Mouse (Mus musculus): Measurements from ENCODE around the gene Sh3gl2. TPM values are rescaled to one million over a fixed set of nuclear protein-coding genes. Genes with fewer than 3 reads are reported as not detected.

The Sh3gl2 gene
- total and polyA plus RNA-seq, 3 experiments = 0.05 TPM; not detected in 2

DNA sequence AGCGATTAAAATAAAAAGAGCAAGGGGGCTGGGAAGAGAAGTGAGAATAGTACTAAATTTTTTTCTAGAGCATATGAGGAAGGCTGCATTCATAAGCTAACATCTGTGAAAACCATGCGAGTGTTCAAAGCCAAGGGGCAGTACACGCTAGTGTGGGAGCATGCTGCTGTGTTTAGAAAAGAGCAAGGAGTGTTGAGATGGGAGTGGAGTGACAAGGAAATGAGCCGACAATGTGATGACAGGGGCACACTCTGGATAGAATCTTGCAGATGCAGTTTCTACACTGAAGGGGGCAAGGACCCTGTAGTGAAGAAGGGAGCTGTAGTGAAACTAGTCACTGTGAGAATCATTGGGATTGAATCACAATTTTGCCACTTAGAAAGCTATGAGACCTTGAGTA is 481.2 kb downstream of the Sh3gl2 start:
- H3K36me3 ChIP-seq (replicated peaks) = no peaks in the 10 kb centered on the region
- TF ChIP-seq TAL1 (conservative IDR thresholded peaks at IDR 0.05; ENCODE audit: low read depth, low read length) (no peak), POLR2AphosphoS5 (IDR thresholded peaks at IDR 0.05; ENCODE audit: insufficient replicate concordance, low read depth, low read length) (no peak), GATA1 (IDR thresholded peaks at IDR 0.05; ENCODE audit: borderline replicate concordance, low read length) (no peak), CTCF (IDR thresholded peaks at IDR 0.05; ENCODE audit: low read depth, low read length) (no peak), GATA2 (IDR thresholded peaks at IDR 0.05; ENCODE audit: borderline replicate concordance, low read depth, low read length) (no peak)
- H3K9me3 ChIP-seq (replicated peaks) = no peaks in the 10 kb centered on the region
- no peaks in the 10 kb centered on the region for H3K4me1 ChIP-seq (ENCODE audit: insufficient read depth, low read depth, low read length)
- no peaks in the 10 kb centered on the region for H3K27me3 ChIP-seq (ENCODE audit: insufficient read depth, low read length)
- ATAC-seq (ENCODE audit: extremely low read depth, insufficient number of reproducible peaks, low FRiP score, poor library complexity, severe bottlenecking) (no peak), DNase-seq (ENCODE audit: low spot score) (no peak)
- H3K4me3 ChIP-seq (ENCODE audit: low read depth, low read length) = no peak overlapping the region
